Comparison of ENCODE assay signal across 7 mouse cellular contexts in genomic region chr7:24499856-24500577, GRCm38 (mm10). TPM values are rescaled to one million over a fixed set of nuclear protein-coding genes. Genes with fewer than 3 reads are reported as not detected.
A peak's percentile ranks its signal among the peaks of the same experiment; 100 is the strongest.
DNase-seq lines count a peak whose midpoint lies in the region; ATAC-seq and TF ChIP-seq lines count a peak whose summit lies in the region.

No protein-coding gene starts in this region.

- no peak for TF ChIP-seq POLR2A in ES-Bruce4 (IDR thresholded peaks at IDR 0.05; ENCODE audit: insufficient read depth, low read length)

- H3K27ac ChIP-seq in ES-Bruce4 (ENCODE audit: insufficient read depth, low read length), result no peak overlapping the region

- 0 out of 2 replicates have a peak overlapping the region, but pooled peaks have one; percentile 13 for H3K9ac ChIP-seq in ES-Bruce4 (ENCODE audit: low read depth, poor library complexity, severe bottlenecking)

- TF ChIP-seq CTCF in ES-Bruce4 (IDR thresholded peaks at IDR 0.05; ENCODE audit: low read depth, low read length), result no peak

- ATAC-seq in megakaryocyte-erythroid progenitor cell, adult 5-6 weeks (replicated peaks; ENCODE audit: low FRiP score, low TSS enrichment, poor library complexity, severe bottlenecking), result 0 out of 2 replicates have a peak, but pooled peaks have one; percentile 45

- peak overlapping the region; percentile 38 for H3K4me3 ChIP-seq in ES-Bruce4 (ENCODE audit: low read depth, low read length)

- H3K36me3 ChIP-seq in ES-Bruce4 (ENCODE audit: control insufficient read depth, insufficient read depth, low read length, poor library complexity, severe bottlenecking), result no peaks in the 10 kb centered on the region

- H3K27me3 ChIP-seq in ES-Bruce4 (ENCODE audit: control insufficient read depth, insufficient read depth, low read length, poor library complexity, severe bottlenecking), result no peaks in the 10 kb centered on the region

- peaks cover 4% of the 10 kb centered on the region for H3K4me1 ChIP-seq in ES-Bruce4 (ENCODE audit: control insufficient read depth, insufficient read depth, low read length)

- peak; percentile 92 for DNase-seq in ZHBTc4 (ENCODE audit: low read depth, low spot score)
- DNase-seq in kidney, adult 18-20 months, result peak; percentile 46
- no peak for DNase-seq in gastrocnemius, postnatal 4 days (ENCODE audit: low spot score in 2 of 2)
- no peak for DNase-seq in spleen, postnatal 4 days (ENCODE audit: low spot score in 2 of 2)
- DNase-seq in thymus, adult 18-20 months, result no peak

- no peaks in the 10 kb centered on the region for H3K9me3 ChIP-seq in ES-Bruce4 (replicated peaks; ENCODE audit: control insufficient read depth, insufficient read depth, low read length, poor library complexity, severe bottlenecking)

- no peak for TF ChIP-seq EP300 in ES-Bruce4 (IDR thresholded peaks at IDR 0.05; ENCODE audit: insufficient read depth, low read depth, low read length)

RNA-seq across cellular contexts. Expression of gene Zfp428, which starts 6.8 kb away (rescaled TPM):
- 12.3 and 13.1 TPM in 2 replicates for polyA plus RNA-seq in ES-Bruce4 (2011; ENCODE audit: insufficient read depth, insufficient read length, low read depth, missing spikeins)
- 3.5 and 4.0 TPM in 2 replicates for total RNA-seq in megakaryocyte-erythroid progenitor cell, adult 5-6 weeks (2014; fragmentation: Nextera tagmentation)
- total RNA-seq in megakaryocyte-erythroid progenitor cell, adult 5-6 weeks (2017), result 3.1 and 9.7 TPM in 2 replicates
- total RNA-seq in gastrocnemius, postnatal 4 days (2021), result 10 to 100 TPM; 12.6 to 15.9 TPM

RNA-seq across cellular contexts. Expression of gene AC161166.1, which starts 12.2 kb away (rescaled TPM):
- not detected in 2 replicates for polyA plus RNA-seq in ES-Bruce4 (2011; ENCODE audit: insufficient read depth, insufficient read length, low read depth, missing spikeins)
- not detected in 2 replicates for total RNA-seq in megakaryocyte-erythroid progenitor cell, adult 5-6 weeks (2014; fragmentation: Nextera tagmentation)
- total RNA-seq in megakaryocyte-erythroid progenitor cell, adult 5-6 weeks (2017), result not detected in 2 replicates
- total RNA-seq in gastrocnemius, postnatal 4 days (2021), result not detected

RNA-seq across cellular contexts. Expression of gene Cadm4, which starts 18.2 kb away (rescaled TPM):
- 10.4 and 12.2 TPM in 2 replicates for polyA plus RNA-seq in ES-Bruce4 (2011; ENCODE audit: insufficient read depth, insufficient read length, low read depth, missing spikeins)
- 0.27 TPM in 1 of 2 replicates, not detected in the other for total RNA-seq in megakaryocyte-erythroid progenitor cell, adult 5-6 weeks (2014; fragmentation: Nextera tagmentation)
- total RNA-seq in megakaryocyte-erythroid progenitor cell, adult 5-6 weeks (2017), result not detected in 2 replicates
- total RNA-seq in gastrocnemius, postnatal 4 days (2021), result 10 to 100 TPM; 18.6 to 21.3 TPM

RNA-seq across cellular contexts. Expression of gene Irgq, which starts 30.5 kb away (rescaled TPM):
- polyA plus RNA-seq in ES-Bruce4 (2011; ENCODE audit: insufficient read depth, insufficient read length, low read depth, missing spikeins), result 7.2 and 8.2 TPM in 2 replicates
- 4.7 and 6.3 TPM in 2 replicates for total RNA-seq in megakaryocyte-erythroid progenitor cell, adult 5-6 weeks (2014; fragmentation: Nextera tagmentation)
- total RNA-seq in megakaryocyte-erythroid progenitor cell, adult 5-6 weeks (2017), result 3.0 and 5.2 TPM in 2 replicates
- total RNA-seq in gastrocnemius, postnatal 4 days (2021), result 10 to 100 TPM; 20.5 to 22.0 TPM

RNA-seq across cellular contexts. Expression of gene Plaur, which starts 37.7 kb away (rescaled TPM):
- polyA plus RNA-seq in ES-Bruce4 (2011; ENCODE audit: insufficient read depth, insufficient read length, low read depth, missing spikeins), result 29.5 and 38.0 TPM in 2 replicates
- total RNA-seq in megakaryocyte-erythroid progenitor cell, adult 5-6 weeks (2014; fragmentation: Nextera tagmentation), result 2.3 and 5.4 TPM in 2 replicates
- total RNA-seq in megakaryocyte-erythroid progenitor cell, adult 5-6 weeks (2017), result 2.2 and 2.5 TPM in 2 replicates
- 1 to 10 TPM; 2.5 to 3.7 TPM for total RNA-seq in gastrocnemius, postnatal 4 days (2021)

Comparison
In these comparisons a context has a peak if more than half of its experiments do, and no peak if none do; other contexts are left out.
1. DNase-seq: peak in ZHBTc4 (single experiment) and kidney, adult 18-20 months (single experiment); none in gastrocnemius, postnatal 4 days (0 of 2), spleen, postnatal 4 days (0 of 2) and thymus, adult 18-20 months (0 of 2).
2. RNA of gene Cadm4, which starts 18.2 kb away (total RNA-seq): 18.6 to 21.3 TPM in gastrocnemius, postnatal 4 days; 0.27 TPM in megakaryocyte-erythroid progenitor cell, adult 5-6 weeks; every median in the first group is over 10 times any median in the second.